Mouse (Mus musculus) heart, embryonic 12.5 days (tissue): ENCODE results near the gene Alg9. TPM values are rescaled to one million over a fixed set of nuclear protein-coding genes. Genes with fewer than 3 reads are reported as not detected.

Experiments used
- ATAC-seq: fragments of 200-750 bp; cut with Nextera tagmentation; 2 replicates; pipeline ENCODE4 v1.8.0; 2017; ENCODE audit warnings: moderate TSS enrichment, moderate library complexity; ENCODE audit not compliant: insufficient number of reproducible peaks, low FRiP score
- H3K27ac ChIP-seq: fragments of 300-500 bp; sonication (generic); 2 replicates; pipeline ENCODE4 v1.5.1; 2016; ENCODE audit warnings: mild to moderate bottlenecking, moderate library complexity; ENCODE audit not compliant: poor library complexity, severe bottlenecking
- H3K27me3 ChIP-seq: fragments of 300-500 bp; sonication (generic); replicated peaks from 2 replicates; pipeline ENCODE4 v1.6.1; 2016; ENCODE audit warnings: mild to moderate bottlenecking, moderate library complexity
- H3K36me3 ChIP-seq: fragments of 300-500 bp; sonication (generic); 2 replicates; pipeline ENCODE4 v1.6.1; 2016; ENCODE audit warnings: mild to moderate bottlenecking, moderate library complexity
- H3K4me1 ChIP-seq: fragments of 300-500 bp; sonication (generic); replicated peaks from 2 replicates; pipeline ENCODE4 v1.6.1; 2016; ENCODE audit warnings: mild to moderate bottlenecking
- H3K4me2 ChIP-seq: fragments of 300-500 bp; sonication (generic); 2 replicates; pipeline ENCODE4 v1.6.1; 2016; ENCODE audit warnings: mild to moderate bottlenecking, moderate library complexity
- H3K4me3 ChIP-seq: fragments of 300-500 bp; sonication (generic); 2 replicates; pipeline ENCODE4 v1.5.1; 2016; ENCODE audit warnings: mild to moderate bottlenecking
- H3K9ac ChIP-seq: fragments of 300-500 bp; sonication (generic); 2 replicates; pipeline ENCODE4 v1.6.1; 2016; ENCODE audit warnings: mild to moderate bottlenecking, moderate library complexity
- H3K9me3 ChIP-seq: fragments of 300-500 bp; sonication (generic); replicated peaks from 2 replicates; pipeline ENCODE4 v1.6.1; 2016; ENCODE audit warnings: mild to moderate bottlenecking, moderate library complexity
- WGBS: fragments of 180-500 bp; shearing (Covaris S2); methylation state at CpG from one replicate; pipeline ENCODE4 v1.1.7; 2016; 5-methylcytosine and 5-hydroxymethylcytosine counted together
- polyA plus RNA-seq: library from polyadenylated mRNA; unstranded; fragments of >200 nt; fragmentation: Nextera tagmentation; extraction: Ambion mirVana; gene quantifications from 2 replicates; pipeline ENCODE4 v1.2.1, GENCODE M21; 2016

The Alg9 gene
- polyA plus RNA-seq, result 38.6 TPM in 2 replicates

DNA sequence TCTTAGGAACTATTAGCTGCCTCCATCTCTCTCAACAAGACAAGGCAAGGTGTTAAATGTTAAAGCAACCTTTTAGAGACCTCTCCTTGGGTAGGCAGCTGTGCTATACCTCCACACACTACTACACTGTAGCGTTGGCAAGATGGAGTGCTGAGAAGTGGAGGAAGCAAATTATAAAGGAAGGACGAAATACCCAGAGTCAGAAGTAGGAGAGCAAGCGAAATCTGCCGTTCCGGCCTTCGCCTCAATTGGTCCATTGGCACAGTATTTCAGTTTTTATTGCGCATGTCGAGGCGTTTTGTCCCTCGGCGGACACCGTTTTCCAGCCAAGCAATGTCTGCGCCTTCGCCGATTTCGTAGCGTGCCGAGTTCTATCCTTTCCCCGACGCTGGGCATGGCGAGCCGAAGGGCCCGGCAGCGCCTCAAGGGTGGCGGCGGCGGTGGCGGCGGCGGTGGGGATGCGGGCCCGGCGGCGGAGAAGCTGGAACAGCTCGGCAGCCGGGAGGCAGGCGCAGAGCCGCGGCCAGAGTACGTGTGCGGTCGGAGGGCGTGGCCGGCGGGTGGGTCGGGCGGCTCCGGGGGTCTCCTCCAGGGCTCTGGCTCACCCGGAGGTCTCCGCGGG is at the start of gene Alg9, which contains the start of gene 1110032A03Rik:
Gene Alg9, plus strand, starts transcription at position 29 of the 622 bp plus-strand sequence.
Gene 1110032A03Rik, minus strand, starts transcription at position 530 of the 622 bp plus-strand sequence.
- Histone ChIP-seq H3K9me3 (no peaks in the 10 kb centered on the region), H3K27ac (peak within 1 kb of the TSS; percentile 60), H3K4me3 (peak within 1 kb of the TSS; percentile 88), H3K4me1 (peaks cover 8% of the 10 kb centered on the region), H3K27me3 (no peaks in the 10 kb centered on the region), H3K9ac (peak within 1 kb of the TSS; percentile 92), H3K36me3 (peaks cover 27% of the 10 kb centered on the region), H3K4me2 (peak within 1 kb of the TSS; percentile 82)
- WGBS, result under 1% methylated on average over 51 of the region's 51 CpGs
- ATAC-seq, result peak; percentile 78

DNA sequence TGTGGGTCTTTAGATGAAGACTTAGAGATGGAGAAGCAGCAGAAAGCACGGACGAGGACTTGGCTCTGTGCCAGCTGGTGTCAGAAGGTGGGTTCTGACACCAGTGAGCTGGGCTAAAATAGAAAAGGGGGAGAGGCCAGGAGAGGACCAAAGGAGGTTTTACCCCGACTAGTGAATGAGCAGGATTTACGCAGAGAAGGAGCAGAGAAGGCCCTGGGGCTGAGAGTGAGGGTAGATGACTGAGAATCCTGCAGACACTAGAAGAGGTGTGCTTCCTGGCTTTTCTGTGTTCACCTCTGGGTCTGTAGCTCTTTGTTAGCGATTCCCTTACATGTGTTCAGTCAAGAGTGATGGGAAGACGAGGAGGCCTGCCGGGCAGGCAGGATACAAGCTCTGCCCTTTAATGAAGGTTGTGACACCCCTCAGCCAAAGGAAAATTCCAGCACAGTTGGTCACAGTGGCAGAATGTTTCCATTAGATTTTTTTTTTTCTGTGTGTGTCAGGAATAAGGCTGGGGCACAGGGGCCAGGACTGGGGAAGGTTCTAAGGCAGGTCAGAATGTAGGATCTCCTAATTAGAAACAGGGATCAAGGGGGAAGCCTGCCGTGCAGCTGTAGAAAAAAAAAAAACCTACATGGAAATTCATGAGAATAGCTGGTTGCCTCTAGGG is 48.8 kb upstream of the Alg9 start:
- ATAC-seq, result no peak
- Histone ChIP-seq H3K27ac (peak overlapping the region; percentile 70), H3K4me3 (no peak overlapping the region), H3K36me3 (no peaks in the 10 kb centered on the region), H3K4me1 (peaks cover 56% of the 10 kb centered on the region), H3K9ac (no peak overlapping the region; the same call in 1 of the 2 replicates), H3K9me3 (no peaks in the 10 kb centered on the region), H3K27me3 (no peaks in the 10 kb centered on the region), H3K4me2 (peak overlapping the region; percentile 89)
- 40% methylated on average over 8 of the region's 8 CpGs for WGBS

DNA sequence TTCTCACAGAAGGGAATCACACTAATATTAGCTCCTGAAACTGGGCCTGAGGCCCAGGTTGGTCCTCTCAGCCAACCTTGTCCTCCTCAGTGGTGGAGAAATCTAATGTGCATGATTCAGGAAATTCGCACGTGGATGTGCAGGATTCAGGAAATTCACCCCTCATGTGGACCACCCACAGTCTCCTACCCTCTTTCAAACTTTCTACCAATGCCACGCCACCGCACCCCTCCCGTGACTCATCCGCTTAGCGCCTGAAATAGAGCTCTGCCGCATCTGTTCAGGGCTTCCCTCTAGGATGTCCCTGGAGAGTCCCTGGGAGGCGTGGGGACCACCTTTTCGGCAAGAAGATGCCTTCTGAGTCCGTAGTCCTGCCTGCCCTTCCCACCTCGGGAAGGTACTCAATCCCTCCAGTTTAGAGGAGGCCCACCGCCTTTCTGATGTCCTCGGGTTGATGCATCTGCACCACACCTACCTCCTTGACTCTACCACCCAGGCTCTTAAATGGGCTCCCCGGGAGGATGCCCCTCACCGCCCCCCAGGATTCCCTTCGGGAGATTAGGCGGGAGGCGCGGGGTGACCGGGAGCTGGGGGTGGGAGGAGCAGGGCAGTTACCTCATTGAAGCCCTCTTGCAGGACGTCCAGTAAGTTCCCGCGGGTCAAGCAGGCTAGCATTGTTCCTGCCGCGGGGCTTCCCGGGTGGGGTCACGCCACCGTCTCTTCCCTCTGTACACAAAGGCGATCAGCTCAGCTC is 47.5 kb upstream of the Alg9 start:
- Histone ChIP-seq H3K27me3 (no peaks in the 10 kb centered on the region), H3K4me1 (peaks cover 50% of the 10 kb centered on the region)
- 4% methylated on average over 30 of the region's 30 CpGs for WGBS

DNA sequence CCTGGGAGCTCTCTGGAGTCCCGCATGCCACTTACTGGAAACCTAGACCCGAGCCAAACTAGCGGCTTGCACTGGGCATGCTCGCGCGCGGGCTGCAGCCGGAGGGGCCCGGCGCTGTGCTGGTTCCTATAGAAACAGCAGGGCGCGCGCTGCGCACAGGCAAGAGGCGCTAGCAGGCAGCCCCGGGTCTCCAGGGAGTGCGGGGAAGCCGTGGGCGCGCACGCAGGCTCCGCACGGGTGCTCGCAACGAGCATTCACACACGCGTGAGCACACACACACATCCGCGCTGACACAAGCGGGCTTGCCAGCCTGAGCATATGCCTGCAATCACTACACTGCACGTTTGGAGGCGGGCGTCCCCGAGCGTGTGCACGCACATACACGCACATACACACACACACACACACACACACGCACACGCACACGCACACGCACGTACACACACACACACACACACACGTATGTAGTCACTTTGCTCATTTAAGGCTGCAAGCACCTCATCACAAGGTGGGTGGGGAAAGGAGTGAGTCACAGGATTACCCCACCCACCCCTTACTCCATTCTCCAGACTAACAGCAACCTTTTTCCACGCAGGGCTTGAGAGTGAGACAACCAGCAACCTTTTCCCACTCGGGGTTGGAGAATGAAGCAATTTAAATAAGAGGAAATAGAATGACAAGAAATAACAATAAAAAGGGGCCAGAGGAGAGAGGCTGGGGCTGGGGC is 46.7 kb upstream of the Alg9 start:
- Histone ChIP-seq H3K27me3 (no peaks in the 10 kb centered on the region), H3K4me3 (peak overlapping the region; percentile 57), H3K27ac (peak overlapping the region; percentile 70), H3K9me3 (no peaks in the 10 kb centered on the region), H3K9ac (peak overlapping the region; percentile 79), H3K36me3 (no peaks in the 10 kb centered on the region), H3K4me1 (peaks cover 49% of the 10 kb centered on the region), H3K4me2 (peak overlapping the region; percentile 89)
- under 1% methylated on average over 45 of the region's 45 CpGs for WGBS
- ATAC-seq, result peak; percentile 83

More for the DNA sequence above, 47.5 kb upstream of the Alg9 start:
- Histone ChIP-seq H3K27ac (peak overlapping the region; percentile 70), H3K36me3 (no peaks in the 10 kb centered on the region), H3K4me2 (peak overlapping the region; percentile 89), H3K9me3 (no peaks in the 10 kb centered on the region), H3K4me3 (peak overlapping the region; percentile 57), H3K9ac (peak overlapping the region; percentile 79)
- peak; percentile 31; the same call in 1 of the 2 replicates for ATAC-seq

DNA sequence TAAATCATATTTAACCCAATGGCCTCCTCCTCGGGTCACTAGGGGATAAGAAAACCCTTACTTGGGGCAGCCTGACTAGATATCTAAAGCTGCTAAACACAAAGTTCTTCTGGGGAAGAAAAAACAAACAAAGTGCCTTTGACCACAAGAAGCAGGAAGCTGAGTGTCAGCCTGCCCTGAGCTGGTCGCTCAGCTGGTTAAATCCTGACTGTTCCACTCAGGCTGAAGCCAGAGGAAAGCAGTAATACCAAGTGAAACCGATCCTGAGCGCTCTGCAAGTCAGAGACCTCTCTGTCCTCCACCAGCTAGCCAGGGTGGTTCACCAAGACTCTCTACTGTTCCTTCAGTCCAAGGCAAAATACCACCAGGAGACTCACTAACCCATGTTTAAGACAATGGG is 45.2 kb upstream of the Alg9 start:
- Histone ChIP-seq H3K36me3 (no peaks in the 10 kb centered on the region), H3K27me3 (no peaks in the 10 kb centered on the region), H3K4me2 (no peak overlapping the region), H3K9me3 (no peaks in the 10 kb centered on the region), H3K4me3 (no peak overlapping the region), H3K27ac (no peak overlapping the region), H3K9ac (no peak overlapping the region), H3K4me1 (peaks cover 40% of the 10 kb centered on the region)
- ATAC-seq, result no peak
- 31% methylated on average over 4 of the region's 4 CpGs for WGBS

DNA sequence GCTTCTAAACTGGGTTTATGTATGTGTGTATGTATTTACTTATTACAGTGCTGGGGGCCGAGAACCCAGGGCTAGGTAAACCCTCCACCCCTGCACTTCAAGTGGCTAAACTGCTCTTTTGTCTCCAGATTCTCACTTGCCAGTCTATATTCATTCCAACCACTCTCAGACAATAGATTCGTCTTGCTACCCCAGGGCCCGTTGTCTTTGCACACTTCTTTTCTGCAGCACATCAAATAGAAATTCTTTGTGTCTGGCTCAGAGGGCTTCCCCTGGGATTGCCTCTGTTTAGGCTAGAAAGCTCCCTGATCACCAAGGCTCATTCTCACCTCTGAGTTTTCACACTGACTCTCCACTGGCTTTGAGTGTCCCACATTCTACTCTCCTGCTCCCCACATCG is 42.3 kb upstream of the Alg9 start:
- 41% methylated on average over 4 of the region's 4 CpGs for WGBS
- Histone ChIP-seq H3K27me3 (no peaks in the 10 kb centered on the region), H3K27ac (no peak overlapping the region), H3K9me3 (no peaks in the 10 kb centered on the region), H3K36me3 (no peaks in the 10 kb centered on the region), H3K4me3 (no peak overlapping the region), H3K9ac (peak overlapping the region; percentile 5; the same call in 1 of the 2 replicates), H3K4me1 (peaks cover 15% of the 10 kb centered on the region), H3K4me2 (no peak overlapping the region)
- no peak for ATAC-seq

DNA sequence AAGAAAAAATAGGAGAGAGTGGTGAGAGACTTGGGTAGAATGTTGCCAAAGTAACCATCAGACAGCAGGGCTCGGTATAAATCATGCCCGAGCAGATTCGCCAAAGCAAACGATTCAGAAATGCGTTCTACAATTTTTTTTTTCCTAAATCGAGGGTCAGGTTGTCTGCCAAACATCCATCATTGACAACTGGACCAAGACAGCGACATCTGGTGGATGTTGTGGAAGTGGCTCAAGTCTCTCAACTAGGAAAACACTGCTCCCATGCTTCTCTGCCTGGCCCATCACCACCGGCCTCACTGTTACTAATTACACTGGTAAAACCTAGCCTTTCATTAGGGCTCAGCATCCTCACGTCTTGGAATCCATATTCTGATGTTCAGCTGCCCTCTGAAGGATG is 39.8 kb upstream of the Alg9 start:
- no peak for ATAC-seq
- no peaks in the 10 kb centered on the region for H3K9me3 ChIP-seq
- no peak overlapping the region for H3K27ac ChIP-seq
- H3K4me3 ChIP-seq, result no peak overlapping the region
- H3K9ac ChIP-seq, result no peak overlapping the region
- no peaks in the 10 kb centered on the region for H3K27me3 ChIP-seq
- peaks cover 23% of the 10 kb centered on the region for H3K4me1 ChIP-seq
- H3K4me2 ChIP-seq, result peak overlapping the region; percentile 31
- no peaks in the 10 kb centered on the region for H3K36me3 ChIP-seq
- WGBS, result 4% methylated on average over 9 of the region's 9 CpGs

DNA sequence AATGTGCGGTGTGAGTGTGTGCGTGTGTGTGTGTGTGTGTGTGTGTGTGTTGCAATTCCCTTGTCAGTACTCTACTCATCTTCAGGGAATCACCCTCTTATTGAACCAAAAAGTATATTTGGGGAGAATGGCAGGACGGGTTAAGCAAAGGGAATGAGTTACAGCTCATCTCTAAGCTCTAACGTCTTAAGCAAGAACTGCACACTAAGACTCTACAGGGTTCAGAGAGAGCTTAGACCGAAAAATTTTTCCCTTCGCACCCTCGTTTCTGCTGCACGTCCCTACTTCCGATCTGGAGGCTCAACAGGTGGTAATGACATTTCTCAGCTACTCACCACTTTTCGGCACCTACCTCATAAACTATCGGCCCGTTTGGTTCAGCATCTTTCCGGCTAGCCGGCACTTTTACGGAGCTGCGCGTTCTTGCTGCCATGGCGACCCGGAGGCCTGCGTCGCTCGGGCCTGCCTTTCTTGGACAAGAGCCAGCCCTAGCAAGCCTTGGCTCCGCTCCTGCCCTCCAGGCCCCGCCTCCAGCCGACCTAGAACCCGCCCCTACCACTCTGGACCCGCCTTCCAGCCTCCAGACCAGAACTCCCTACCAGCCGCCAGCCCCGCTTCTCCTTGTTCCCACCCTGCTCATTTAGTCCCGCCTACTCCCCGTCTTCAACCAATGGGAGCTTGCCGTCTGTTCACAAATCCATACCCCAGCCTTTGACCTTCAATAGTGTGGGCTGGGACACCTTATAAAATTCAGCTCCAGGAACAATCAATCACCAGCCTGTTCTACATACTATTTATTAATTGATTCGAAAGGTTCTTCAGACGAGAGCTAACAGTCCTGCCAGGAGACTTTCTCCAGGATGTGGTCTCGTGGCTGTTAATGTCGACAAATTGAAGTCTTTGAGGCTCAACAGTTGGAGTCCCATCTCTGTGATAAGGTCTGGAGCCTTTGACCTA is 35.6 kb upstream of the Alg9 start, which contains the start of gene Dixdc1:
Gene Dixdc1, minus strand, starts transcription at position 604 of the 957 bp plus-strand sequence.
- H3K4me1 ChIP-seq, result peaks cover 19% of the 10 kb centered on the region; the same call in 1 of the 2 replicates
- peak within 1 kb of the TSS; percentile 70 for H3K4me2 ChIP-seq
- peak within 1 kb of the TSS; percentile 57; the same call in 1 of the 2 replicates for H3K27ac ChIP-seq
- WGBS, result 12% methylated on average over 36 of the region's 36 CpGs
- ATAC-seq, result peak; percentile 97
- no peaks in the 10 kb centered on the region for H3K9me3 ChIP-seq
- no peak within 1 kb of the TSS for H3K9ac ChIP-seq
- H3K36me3 ChIP-seq, result no peaks in the 10 kb centered on the region
- no peaks in the 10 kb centered on the region for H3K27me3 ChIP-seq
- peak within 1 kb of the TSS; percentile 39 for H3K4me3 ChIP-seq

DNA sequence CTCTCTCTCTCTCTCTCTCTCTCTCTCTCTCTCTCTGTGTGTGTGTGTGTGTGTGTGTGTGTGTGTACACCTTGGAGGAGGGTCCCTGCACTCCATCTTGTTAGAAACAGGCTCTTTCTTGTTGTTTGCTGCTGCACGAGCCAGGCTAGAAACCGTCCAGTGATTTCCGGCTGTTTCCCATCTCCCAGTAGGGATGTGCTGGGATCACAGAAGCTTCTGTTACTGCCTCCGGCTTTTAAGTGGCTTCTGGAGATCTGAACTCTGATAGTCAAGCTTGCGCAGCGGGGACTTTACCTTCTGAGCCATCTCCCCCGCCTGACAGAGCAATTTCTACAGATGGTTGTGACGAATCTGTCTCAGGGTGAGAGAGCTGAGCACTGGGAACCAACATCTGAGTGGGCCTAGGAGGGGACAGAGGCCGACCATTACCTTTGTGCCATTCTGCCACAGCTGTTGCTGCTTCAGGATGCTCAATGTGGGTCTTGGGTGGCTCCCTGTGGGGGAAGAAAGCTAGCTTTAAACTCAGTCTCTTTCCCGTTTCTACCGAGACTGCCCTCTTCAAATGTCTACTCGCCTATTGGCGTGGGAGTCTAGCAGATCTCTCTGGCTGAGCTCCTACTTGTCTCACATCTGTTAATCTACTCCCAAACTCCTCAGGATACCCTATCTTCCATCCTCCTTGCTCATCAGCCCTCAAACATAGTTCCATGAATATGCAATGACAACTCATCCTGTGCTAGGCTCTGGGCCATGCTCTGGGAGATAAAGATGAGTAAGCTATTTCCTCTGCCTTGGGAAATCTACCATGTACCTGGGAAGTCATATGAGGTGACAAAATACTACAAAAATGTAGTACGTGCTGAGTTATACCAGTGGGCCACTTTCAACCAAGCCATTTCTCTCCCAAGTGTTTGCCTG is 33.7 kb upstream of the Alg9 start:
- ATAC-seq, result no peak
- Histone ChIP-seq H3K27ac (no peak overlapping the region), H3K27me3 (no peaks in the 10 kb centered on the region), H3K36me3 (no peaks in the 10 kb centered on the region), H3K9ac (no peak overlapping the region), H3K4me2 (no peak overlapping the region), H3K4me1 (peaks cover 22% of the 10 kb centered on the region; the same call in 1 of the 2 replicates), H3K4me3 (no peak overlapping the region), H3K9me3 (no peaks in the 10 kb centered on the region)
- 82% methylated on average over 14 of the region's 14 CpGs for whole genome bisulfite sequencing
